Mouse (Mus musculus) megakaryocyte progenitor cell, adult 5-6 weeks (primary cell): Measurements from ENCODE around the gene Gpr183. TPM values are rescaled to one million over a fixed set of nuclear protein-coding genes. Genes with fewer than 3 reads are reported as not detected.

Experiments
- ATAC-seq: replicated peaks from 2 replicates; pipeline ENCODE4 v1.8.0; 2016; ENCODE audit warnings: mild to moderate bottlenecking, moderate TSS enrichment, inconsistent platforms; ENCODE audit not compliant: poor library complexity
- total RNA-seq, 2 experiments: library from RNA; stranded (forward) in 1 of 2; stranded (reverse) in 1 of 2; fragments of 157-497, 149-512 nt in 1 of 2; fragments of 200-1000 nt in 1 of 2; gene quantifications; 2 replicates each; pipeline versions ENCODE4 v1.2.3 to v1.2.4; 2015 to 2017

Gene Gpr183
- total RNA-seq, 2 experiments from 2014 or later: 3.5 to 4.0 TPM

DNA sequence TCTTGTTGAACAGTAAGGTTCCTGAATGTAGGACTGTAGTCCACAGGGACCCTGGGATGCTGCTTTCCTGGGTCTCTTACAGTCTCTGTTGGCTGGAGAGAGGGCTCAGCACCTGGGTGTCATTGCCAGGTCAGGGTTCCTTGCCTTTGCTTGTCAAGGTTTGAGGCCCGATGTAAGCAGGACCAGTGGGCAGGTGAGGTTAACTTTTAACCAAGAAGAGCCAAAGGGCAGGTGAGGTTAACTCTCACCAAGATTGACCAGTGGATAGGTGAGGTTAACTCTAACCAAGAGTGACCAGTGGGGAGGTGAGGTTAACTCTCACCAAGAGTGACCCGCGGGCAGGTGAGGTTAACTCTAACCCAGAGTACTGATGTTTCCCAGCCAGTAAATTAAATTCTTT is 24.3 kb upstream of the Gpr183 start:
- no peak for ATAC-seq

DNA sequence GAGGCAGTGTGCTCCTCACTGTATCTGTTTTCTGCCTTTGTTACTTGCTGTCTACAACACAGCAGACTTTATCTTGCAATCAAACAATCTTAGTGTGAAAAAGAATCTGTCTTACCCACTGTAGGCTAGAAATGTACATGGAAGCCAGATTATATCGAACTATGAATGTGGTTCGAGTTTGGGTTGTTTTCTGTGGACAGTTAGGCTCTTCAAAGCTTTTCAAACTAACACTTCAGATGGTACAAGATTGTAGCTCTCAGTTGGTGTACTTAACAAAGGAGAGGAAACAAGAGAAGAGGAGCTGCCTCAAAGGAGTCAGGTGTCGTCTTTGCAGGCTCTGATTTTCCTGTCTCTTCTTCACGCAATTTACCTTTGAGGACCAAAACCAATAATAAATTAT is 22.7 kb upstream of the Gpr183 start:
- no peak for ATAC-seq

DNA sequence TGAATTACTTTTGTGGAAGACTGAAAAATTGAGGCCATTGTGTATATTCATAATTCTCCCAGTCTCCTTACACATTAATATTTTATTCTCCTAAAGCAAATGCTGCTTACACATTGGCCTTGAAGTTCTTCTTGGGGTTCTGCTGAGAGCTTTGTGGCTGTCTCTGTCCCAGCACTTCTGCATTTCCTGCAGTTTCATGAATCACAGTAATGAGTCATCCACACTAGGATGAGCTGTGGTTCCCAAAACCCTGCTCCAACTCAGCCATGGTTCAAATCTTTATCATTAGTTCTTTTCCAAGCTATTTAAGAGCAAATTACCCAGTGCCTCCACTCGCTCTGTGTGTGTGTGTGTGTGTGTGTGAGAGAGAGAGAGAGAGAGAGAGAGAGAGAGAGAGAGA is 22.3 kb upstream of the Gpr183 start:
- ATAC-seq: peak; percentile 72

DNA sequence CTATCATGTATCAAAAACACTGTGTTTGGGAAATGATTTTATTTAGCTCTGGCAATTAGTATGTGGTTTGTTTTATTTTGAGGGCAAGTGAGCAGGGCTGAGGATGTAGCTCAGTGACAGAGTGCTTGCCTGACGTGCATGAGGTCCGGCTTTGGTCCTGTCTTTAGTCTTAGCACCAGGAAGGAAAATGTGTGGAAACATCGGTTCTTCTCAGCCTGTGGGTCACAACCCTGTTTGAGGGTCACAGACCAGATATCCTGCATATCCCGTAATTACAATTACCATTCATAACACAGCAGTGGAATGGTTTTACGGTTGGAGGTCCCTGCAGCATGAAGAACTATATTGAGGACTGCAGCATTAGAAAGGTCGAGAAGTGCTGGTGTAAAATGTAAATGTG is 21.0 kb upstream of the Gpr183 start:
- no peak for ATAC-seq

DNA sequence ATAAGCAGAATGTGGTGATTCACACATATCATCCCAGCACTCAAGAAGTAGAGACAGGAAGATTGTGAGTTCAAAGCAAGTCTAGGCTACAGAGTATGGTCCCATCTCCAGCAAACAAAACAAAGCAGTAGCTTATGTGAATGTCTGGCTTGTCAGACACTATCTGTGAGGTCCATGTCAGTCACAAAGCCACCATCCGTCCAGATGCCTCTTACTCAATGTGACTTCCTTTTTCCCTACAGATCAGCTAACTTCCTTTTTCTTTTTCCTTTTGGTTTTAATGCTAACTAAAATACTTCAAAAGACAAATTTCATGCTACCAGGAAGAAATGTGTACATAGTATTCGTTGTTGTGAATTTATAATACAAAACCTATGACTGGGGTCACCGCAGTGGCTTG is 20.5 kb upstream of the Gpr183 start:
- peak; percentile 84 for ATAC-seq

DNA sequence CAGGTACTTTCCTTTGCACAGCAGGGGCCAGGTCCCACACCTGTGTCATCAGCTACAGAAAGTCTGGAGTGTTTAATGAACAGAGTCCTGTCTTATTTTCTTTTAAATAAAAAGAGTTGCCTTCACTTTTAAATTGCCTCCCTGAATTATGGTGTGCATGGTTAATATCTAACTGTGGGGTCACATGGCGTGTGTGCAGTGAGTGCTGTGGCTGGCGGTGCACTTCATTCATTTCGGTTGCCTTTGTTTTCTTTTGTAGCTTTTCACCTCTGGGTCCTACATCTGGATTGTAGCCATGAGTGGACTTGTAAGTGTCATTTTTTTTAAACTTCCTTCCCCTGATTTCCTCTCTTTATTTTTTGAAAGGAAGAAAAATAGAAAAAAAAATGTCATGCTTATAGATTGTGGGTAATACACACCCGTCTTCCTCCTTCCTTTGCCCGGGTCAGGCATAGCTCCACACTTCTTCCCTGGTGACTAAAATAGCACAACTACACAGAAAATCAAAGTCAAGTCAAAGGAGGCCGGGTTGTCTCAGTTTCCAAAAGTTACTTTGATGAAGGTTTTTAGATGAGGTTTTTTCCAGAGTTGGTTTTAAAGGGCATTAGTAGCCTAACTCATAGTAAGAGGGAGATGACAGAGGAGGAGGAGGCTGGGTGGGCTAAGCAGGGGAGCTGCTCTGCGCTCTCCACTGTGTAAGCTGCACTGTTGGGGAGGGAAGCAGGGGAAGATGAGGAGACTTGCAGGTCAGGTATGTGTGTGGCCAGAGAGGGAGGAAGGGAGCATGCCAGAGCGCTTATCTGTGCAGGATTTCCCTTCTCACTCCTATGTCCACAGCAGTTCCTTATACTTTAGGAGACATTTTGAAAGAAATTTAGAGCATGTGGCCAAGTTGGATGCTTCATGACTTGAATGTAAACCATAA is 18.3 kb upstream of the Gpr183 start:
- no peak for ATAC-seq

DNA sequence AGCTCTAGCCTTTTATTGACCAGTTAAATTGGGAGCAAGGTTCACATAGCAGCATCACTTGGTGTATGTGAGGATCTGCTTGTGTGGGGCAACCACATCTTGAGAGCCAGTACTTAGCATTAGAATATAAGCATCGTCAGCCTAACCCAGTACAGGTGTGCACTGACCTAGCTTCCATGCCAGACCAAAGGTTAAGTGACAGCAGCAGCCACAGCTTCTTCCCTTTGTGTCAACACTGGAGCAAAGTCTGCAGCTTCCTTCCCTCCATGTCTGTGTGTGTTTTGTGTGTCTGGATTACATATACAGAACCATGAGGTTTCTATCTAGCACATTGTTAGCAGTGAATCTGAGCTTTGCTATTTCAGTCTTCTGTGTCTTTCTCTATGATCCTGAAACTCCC is 16.5 kb upstream of the Gpr183 start:
- ATAC-seq: no peak

DNA sequence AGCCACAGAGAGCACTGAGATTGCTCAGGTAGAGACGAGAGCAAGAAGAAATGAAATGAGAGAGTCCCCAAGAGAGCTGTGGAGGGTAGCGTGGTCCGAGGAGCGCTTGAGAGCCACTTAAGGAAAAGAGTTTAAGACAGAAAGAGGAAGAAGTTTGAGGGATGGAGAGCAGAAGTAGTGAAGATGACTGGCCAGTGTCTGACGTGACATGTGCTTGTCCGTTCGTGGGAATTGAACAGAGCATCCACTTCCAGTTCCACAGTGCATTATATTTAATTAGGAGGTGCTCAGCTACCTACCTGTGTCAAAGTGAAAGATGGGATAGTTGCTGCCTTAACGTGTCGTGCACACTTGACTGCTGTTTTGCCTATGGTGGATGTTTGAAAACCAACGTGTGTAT is 8.1 kb upstream of the Gpr183 start:
- peak; percentile 56 for ATAC-seq

DNA sequence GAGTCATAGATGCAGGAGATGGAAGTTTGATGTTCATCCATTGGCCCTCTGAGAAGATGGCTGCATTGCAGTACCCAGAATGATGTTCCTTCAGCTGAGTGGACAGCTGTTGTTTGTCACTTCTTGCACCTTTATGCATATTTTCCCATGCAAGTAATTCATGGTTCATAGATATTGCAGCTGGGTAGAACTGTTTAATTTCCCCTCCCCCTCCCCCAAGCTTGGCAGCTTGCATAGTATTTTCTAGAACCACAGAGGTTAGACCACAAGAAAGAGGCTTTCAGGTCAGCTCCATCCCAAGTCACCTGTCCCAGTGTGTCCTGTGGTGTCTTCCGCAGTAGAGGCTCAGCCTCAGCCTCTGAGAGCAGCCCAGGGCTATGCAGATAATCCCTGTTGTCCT is 5.4 kb upstream of the Gpr183 start:
- no peak for ATAC-seq

DNA sequence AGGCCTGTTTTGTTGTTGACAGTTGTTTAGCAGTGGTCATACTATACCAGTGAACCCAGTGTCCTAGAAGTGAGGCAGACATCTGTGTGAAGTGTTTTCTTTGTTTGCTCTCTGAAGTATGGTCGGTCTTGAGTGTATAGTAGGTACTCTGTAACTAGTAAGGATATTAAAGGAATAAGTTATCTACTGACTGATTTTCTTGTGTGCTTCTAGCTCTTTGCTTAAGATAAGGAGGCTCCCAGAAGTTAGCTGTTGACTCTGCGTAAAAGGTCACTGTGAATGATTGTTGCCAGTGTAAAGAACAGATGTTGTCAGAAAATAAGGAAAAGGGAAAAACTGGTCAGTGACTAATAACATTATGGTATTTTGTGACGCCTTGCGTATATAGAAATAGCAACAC is 2.1 kb upstream of the Gpr183 start:
- ATAC-seq: no peak

DNA sequence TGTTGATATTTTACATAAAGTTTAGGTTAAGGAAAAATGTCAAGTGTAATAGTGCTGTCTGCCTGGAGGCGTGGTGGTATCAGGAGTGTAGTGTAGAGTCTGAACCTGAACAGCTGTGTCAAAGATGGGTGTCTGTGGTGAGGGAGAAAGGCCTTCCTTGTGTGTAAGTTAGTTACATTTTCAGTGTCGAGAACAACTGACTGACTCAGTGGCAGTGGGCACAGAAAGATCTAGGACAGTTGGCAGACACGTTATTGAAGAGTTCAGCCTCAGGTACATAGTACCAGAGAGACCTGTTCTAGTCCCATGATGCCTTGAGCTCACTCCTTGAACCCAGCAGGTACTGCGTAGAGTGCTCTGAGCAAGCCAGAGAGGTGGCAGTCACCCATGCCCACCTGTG is 466 bp upstream of the Gpr183 start:
- no peak for ATAC-seq

DNA sequence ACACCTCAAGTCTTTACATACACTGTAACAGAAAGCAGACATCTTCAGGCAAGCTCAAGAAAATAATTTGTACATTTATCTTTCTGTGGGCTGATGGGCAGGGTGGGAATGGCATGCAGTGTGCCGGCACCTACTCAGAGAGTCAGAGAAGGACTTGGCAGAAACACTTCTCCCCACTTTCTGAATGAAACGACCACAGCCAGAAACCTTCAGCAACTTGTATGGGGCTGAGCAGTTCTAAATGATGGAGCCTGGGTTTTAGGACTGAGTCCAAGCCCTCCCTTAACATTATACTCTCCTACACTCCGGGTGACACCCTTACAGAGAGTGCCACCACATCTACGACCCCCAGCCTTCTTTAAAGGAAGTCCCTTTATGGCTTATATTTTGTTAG is 1.1 kb downstream of the Gpr183 start:
- peak; percentile 9 for ATAC-seq

DNA sequence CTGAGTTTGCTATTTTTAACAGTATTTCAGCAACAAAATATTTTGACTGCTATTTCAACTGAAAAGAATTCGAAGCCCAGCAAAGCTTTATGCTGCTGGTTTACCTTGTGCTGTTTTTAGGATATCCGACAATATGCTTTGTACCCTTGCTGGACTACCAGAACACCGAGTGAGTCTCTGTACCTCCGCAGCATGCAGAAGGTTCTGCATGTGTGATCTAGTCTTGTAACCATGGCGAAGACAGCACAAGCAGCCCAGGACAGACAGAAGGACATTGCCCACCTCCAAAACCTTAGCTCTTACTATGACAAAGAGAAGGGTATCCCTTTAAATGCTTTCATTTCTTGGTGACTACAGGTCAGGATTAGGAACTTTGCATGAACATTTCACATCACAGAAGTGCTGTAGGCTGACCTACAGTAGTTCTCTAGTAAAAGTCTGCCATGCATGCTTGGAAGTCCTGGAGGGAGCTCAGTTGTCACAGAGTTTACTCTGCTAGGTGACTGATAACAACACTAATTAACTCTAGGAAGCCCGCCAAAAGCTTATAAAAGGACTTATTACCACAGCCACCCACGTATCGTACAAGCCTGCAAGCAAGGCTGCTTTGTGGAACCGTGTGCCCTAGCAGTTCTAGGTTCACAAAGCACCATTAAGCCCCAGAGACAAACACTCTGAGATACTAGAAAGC is 1.6 kb downstream of the Gpr183 start:
- ATAC-seq: peak; percentile 33

DNA sequence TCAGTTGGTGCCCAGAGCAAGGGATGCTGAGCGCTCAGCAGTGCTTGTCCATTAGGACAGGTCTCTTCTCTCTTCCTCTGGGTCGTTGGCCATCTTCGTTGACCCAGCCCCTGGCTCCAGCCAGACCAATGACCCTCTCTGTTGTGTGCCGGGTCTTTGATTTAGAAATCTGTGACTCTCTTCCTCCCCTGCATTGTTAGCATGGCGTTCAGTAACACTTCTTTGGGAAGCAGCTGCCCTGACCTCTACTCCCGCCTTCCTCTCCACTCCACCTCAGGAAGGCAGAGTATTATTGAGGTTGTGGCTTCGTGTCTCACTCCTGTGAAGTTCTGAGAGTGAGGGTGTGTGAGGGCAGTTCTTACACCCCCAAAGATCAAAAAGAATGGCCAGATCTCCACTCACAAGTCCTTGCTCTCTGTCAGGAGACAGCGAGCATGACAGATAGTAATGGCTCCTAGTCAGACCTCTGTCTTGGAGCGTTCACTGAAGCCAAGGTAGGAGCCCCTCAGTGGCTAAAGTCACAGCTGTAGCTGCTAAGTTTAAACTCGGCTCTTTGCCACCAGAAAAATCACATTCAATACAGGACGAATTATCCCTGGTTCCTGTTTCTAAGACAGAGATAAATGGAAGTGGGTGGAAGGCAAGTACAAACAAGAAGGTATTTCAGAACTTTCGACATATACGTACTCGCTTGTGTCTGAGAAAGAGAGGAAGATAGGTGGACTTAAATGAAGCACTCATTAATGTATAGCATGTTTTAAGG is 2.7 kb downstream of the Gpr183 start:
- ATAC-seq: no peak

DNA sequence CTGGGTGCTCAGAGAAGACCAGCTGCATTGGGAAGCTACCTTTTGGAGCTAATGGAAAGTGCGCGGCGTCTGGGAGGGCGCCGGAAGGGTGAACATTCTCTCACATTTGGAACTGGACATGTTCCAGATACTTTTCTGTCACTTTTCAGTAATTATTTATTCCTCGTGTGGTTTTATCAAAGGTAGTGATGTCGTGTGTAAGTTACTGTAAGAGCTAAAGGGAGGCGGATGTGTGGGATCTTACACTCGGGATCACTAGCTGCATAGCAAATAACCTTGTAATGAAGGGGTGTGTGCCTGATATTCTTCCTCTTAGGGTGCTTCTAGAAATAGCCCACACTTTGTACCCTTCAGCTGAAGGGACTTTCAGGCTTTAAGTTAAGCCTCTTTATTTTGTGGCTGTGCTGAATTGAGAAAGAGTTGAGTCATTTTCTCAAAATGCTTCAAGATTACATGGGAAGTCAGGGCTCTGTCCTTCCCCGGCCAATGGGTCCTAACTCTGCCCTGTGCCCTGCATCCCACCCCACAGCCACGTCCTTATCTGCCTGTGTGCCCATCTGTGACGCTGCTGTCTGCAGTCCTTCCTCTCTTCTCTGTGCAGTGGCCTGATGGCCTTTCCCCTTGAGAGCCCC is 3.4 kb downstream of the Gpr183 start:
- ATAC-seq: peak; percentile 15; the same call in 1 of the 2 replicates

DNA sequence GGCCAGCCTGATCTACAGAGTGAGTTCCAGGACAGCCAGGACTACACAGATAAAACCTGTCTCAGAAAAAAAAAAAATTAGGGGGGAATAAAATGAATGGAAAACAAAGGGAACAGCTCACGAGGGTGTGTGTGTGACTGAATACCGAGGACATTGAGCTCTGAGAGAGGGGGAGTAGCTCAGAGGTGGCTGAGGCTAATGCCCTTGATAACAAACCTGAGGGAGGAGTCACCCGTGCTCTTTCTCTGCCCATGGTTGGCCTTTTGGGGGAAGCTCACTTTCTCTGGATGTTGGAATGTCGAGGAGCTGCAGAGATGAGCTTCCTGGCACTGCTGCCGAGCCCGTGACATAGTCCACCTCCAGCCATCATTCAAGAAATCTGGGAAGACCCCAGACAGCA is 4.0 kb downstream of the Gpr183 start:
- ATAC-seq: no peak

DNA sequence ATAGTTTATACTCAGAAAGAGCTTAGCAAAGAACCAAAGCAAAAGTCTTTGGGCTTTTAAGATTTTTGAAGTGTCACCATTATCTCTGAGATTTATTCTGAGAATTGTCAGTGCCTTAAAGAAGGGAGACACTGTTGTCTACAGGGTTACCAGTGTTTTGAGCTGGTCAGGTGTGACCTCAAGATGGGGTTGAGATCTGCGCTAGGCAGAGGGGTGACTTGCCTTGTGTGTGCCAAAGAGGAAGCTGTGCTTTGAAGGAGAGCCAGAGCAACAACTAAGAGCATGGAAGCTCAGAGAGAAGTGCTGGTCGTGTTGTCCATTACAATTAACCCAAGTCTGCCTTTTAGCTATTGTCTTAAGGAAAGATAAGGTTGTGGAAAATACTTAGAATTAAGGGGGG is 4.5 kb downstream of the Gpr183 start:
- ATAC-seq: no peak

DNA sequence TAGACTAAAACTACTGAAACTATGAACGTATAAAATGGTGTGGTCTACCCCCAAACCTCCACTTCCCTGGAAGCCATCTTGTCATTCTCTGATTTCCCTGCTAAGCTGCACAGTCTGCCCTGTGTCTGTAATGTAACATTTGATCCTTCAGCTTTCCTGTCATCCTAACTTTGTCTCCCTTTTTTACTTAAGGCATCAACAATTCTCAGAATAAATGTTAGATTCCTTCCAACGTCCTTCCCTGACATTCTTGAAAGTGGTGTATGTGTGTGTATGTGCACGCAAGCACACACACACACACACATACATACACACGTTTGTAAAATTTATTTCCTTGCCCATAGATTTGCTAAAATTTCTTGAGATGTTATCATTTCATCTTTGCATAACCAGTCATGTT is 5.0 kb downstream of the Gpr183 start:
- no peak for ATAC-seq

DNA sequence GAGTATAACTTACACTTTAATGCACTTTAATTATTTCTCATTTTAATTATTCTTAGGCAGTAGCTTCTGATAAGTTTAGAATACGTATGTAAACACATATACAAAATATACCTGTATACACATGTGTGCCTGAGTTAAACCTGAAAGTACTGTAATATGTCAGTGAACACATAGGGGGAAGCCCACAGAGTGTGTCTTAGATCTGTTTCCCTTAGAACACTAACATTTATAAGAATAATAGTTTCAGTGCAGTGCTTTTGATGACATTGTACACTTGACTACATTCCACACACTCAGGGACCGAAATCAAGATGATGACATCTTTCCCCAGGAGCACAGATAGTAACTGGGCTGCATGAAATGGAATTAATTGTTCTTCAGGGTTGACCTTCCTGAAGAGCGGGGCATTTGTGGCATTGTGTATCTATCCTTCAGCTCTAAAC is 5.4 kb downstream of the Gpr183 start:
- no peak for ATAC-seq

DNA sequence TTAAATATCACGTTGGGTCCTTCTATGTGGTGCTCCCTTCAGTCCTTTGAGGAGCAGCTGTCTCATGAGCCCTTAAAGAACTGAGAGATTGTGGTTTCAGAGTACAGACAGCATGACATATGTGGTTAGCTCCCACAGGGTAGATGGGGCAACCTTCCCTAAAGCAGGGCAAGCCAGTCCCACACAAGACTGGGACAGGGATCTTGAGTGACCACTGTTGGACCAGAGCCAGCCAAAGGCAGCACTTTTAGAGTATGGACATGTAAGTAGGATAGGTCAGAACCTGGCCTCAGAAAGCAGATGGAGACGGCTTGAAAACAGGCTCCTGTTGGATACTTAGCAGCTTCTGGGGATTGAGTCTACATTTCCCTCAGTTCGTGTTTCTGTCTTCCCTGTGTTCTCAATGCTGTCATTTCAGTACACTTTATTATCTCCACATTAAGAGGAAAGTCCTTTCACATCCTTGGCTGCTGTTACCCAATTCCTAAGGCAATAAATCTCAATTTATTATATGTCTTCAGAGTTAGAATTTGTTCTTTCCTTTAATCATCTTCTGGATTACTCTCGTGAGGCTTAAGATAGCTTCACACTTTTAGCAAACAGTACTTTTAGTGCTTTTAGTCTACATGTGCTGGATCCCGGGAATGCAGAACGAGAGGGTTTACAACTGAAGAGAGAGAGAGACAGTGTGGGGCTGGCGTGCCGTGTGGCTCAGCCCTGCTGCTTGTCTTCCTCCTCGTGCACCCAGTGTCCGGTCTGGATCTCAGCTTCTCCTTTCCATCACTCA is 6.1 kb downstream of the Gpr183 start:
- peak; percentile 59 for ATAC-seq
